Mouse (Mus musculus): ENCODE results near the gene Ercc4. TPM values are rescaled to one million over a fixed set of nuclear protein-coding genes. Genes with fewer than 3 reads are reported as not detected.
A peak's percentile ranks its signal among the peaks of the same experiment; 100 is the strongest.

The Ercc4 gene
- polyA plus RNA-seq, 1 experiment from 2014 or later = 13.6 TPM

- H3K9ac ChIP-seq (ENCODE audit: low read length) = no peak overlapping the region
- H3K27me3 ChIP-seq (ENCODE audit: control insufficient read depth, insufficient read depth, low read depth, low read length) = no peaks in the 10 kb centered on the region
- no peaks in the 10 kb centered on the region; the same call in 1 of the 2 replicates for H3K9me3 ChIP-seq (ENCODE audit: control insufficient read depth, low read length)
- H3K4me2 ChIP-seq (ENCODE audit: low read depth, low read length) = no peak overlapping the region
- H3K4me3 ChIP-seq (ENCODE audit: low read length) = no peak overlapping the region
- ATAC-seq (ENCODE audit: low read depth) = no peak
- H3K4me1 ChIP-seq (replicated peaks; ENCODE audit: control insufficient read depth, insufficient read depth, low read length) = peaks cover 5% of the 10 kb centered on the region
- H3K36me3 ChIP-seq (ENCODE audit: control insufficient read depth, insufficient read depth, low read length) = no peaks in the 10 kb centered on the region
- WGBS = 92% methylated on average over 3 of the region's 3 CpGs
- no peak overlapping the region for H3K27ac ChIP-seq (ENCODE audit: low read length)
Measured at GRCm38 (mm10) chr16:13184381-13184780, 74.9 kb downstream of the Ercc4 start.

- H3K9me3 ChIP-seq (ENCODE audit: control insufficient read depth, low read length) = no peaks in the 10 kb centered on the region; the same call in 1 of the 2 replicates
- 12% methylated on average over 12 of the region's 12 CpGs for WGBS
Measured at GRCm38 (mm10) chr16:13189430-13190107, 80.1 kb downstream of the Ercc4 start.

GRCm38 (mm10) chr16:13190471-13190870 is 81.0 kb downstream of the Ercc4 start:
- H3K4me2 ChIP-seq (ENCODE audit: low read depth, low read length) = no peak overlapping the region
- no peak overlapping the region for H3K4me3 ChIP-seq (ENCODE audit: low read length)
- peak overlapping the region; percentile 4; the same call in 1 of the 2 replicates for H3K27ac ChIP-seq (ENCODE audit: low read length)
- ATAC-seq (ENCODE audit: low read depth) = no peak
- no peak overlapping the region for H3K9ac ChIP-seq (ENCODE audit: low read length)
- H3K4me1 ChIP-seq (replicated peaks; ENCODE audit: control insufficient read depth, insufficient read depth, low read length) = peaks cover 17% of the 10 kb centered on the region
- WGBS = 9% methylated on average over 5 of the region's 5 CpGs
- no peaks in the 10 kb centered on the region for H3K27me3 ChIP-seq (ENCODE audit: control insufficient read depth, insufficient read depth, low read depth, low read length)
- no peaks in the 10 kb centered on the region; the same call in 1 of the 2 replicates for H3K9me3 ChIP-seq (ENCODE audit: control insufficient read depth, low read length)
- no peaks in the 10 kb centered on the region for H3K36me3 ChIP-seq (ENCODE audit: control insufficient read depth, insufficient read depth, low read length)

More at GRCm38 (mm10) chr16:13189430-13190107, 80.1 kb downstream of the Ercc4 start:
- Histone ChIP-seq H3K4me2 (ENCODE audit: low read depth, low read length) (peak overlapping the region; percentile 30), H3K36me3 (ENCODE audit: control insufficient read depth, insufficient read depth, low read length) (no peaks in the 10 kb centered on the region), H3K27ac (ENCODE audit: low read length) (peak overlapping the region; percentile 43), H3K9ac (ENCODE audit: low read length) (no peak overlapping the region), H3K4me1 (replicated peaks; ENCODE audit: control insufficient read depth, insufficient read depth, low read length) (peaks cover 17% of the 10 kb centered on the region), H3K27me3 (ENCODE audit: control insufficient read depth, insufficient read depth, low read depth, low read length) (no peaks in the 10 kb centered on the region), H3K4me3 (ENCODE audit: low read length) (no peak overlapping the region)
- peak; percentile 82 for ATAC-seq (ENCODE audit: low read depth)

GRCm38 (mm10) chr16:13191166-13191565 is 81.7 kb downstream of the Ercc4 start:
- peaks cover 19% of the 10 kb centered on the region for H3K4me1 ChIP-seq (replicated peaks; ENCODE audit: control insufficient read depth, insufficient read depth, low read length)
- no peaks in the 10 kb centered on the region for H3K27me3 ChIP-seq (ENCODE audit: control insufficient read depth, insufficient read depth, low read depth, low read length)
- WGBS = 70% methylated on average over 4 of the region's 4 CpGs
- H3K9me3 ChIP-seq (ENCODE audit: control insufficient read depth, low read length) = no peaks in the 10 kb centered on the region; the same call in 1 of the 2 replicates
- H3K27ac ChIP-seq (ENCODE audit: low read length) = no peak overlapping the region
- H3K4me2 ChIP-seq (ENCODE audit: low read depth, low read length) = no peak overlapping the region
- H3K9ac ChIP-seq (ENCODE audit: low read length) = no peak overlapping the region
- no peak for ATAC-seq (ENCODE audit: low read depth)
- no peak overlapping the region for H3K4me3 ChIP-seq (ENCODE audit: low read length)
- no peaks in the 10 kb centered on the region for H3K36me3 ChIP-seq (ENCODE audit: control insufficient read depth, insufficient read depth, low read length)

- Histone ChIP-seq H3K4me3 (ENCODE audit: low read length) (no peak overlapping the region), H3K36me3 (ENCODE audit: control insufficient read depth, insufficient read depth, low read length) (no peaks in the 10 kb centered on the region), H3K9ac (ENCODE audit: low read length) (no peak overlapping the region), H3K27me3 (ENCODE audit: control insufficient read depth, insufficient read depth, low read depth, low read length) (no peaks in the 10 kb centered on the region), H3K4me2 (ENCODE audit: low read depth, low read length) (no peak overlapping the region), H3K9me3 (ENCODE audit: control insufficient read depth, low read length) (no peaks in the 10 kb centered on the region), H3K27ac (ENCODE audit: low read length) (no peak overlapping the region), H3K4me1 (replicated peaks; ENCODE audit: control insufficient read depth, insufficient read depth, low read length) (peaks cover 24% of the 10 kb centered on the region)
- 31% methylated on average over 4 of the region's 4 CpGs for WGBS
- ATAC-seq (ENCODE audit: low read depth) = no peak
Measured at GRCm38 (mm10) chr16:13193663-13194071, 84.2 kb downstream of the Ercc4 start.

GRCm38 (mm10) chr16:13194882-13195281 is 85.4 kb downstream of the Ercc4 start:
- H3K9ac ChIP-seq (ENCODE audit: low read length) = no peak overlapping the region
- WGBS = 84% methylated on average over 5 of the region's 5 CpGs
- H3K27me3 ChIP-seq (ENCODE audit: control insufficient read depth, insufficient read depth, low read depth, low read length) = no peaks in the 10 kb centered on the region
- H3K4me1 ChIP-seq (replicated peaks; ENCODE audit: control insufficient read depth, insufficient read depth, low read length) = peaks cover 13% of the 10 kb centered on the region
- ATAC-seq (ENCODE audit: low read depth) = no peak
- H3K27ac ChIP-seq (ENCODE audit: low read length) = no peak overlapping the region
- H3K36me3 ChIP-seq (ENCODE audit: control insufficient read depth, insufficient read depth, low read length) = no peaks in the 10 kb centered on the region
- H3K9me3 ChIP-seq (ENCODE audit: control insufficient read depth, low read length) = no peaks in the 10 kb centered on the region
- H3K4me3 ChIP-seq (ENCODE audit: low read length) = no peak overlapping the region
- H3K4me2 ChIP-seq (ENCODE audit: low read depth, low read length) = no peak overlapping the region

- H3K27ac ChIP-seq (ENCODE audit: low read length) = no peak overlapping the region
- no peak overlapping the region for H3K9ac ChIP-seq (ENCODE audit: low read length)
- no peak overlapping the region for H3K4me2 ChIP-seq (ENCODE audit: low read depth, low read length)
- WGBS = 49% methylated on average over 5 of the region's 5 CpGs
- peaks cover 7% of the 10 kb centered on the region; the same call in 1 of the 2 replicates for H3K4me1 ChIP-seq (replicated peaks; ENCODE audit: control insufficient read depth, insufficient read depth, low read length)
- H3K27me3 ChIP-seq (ENCODE audit: control insufficient read depth, insufficient read depth, low read depth, low read length) = no peaks in the 10 kb centered on the region
- no peaks in the 10 kb centered on the region for H3K36me3 ChIP-seq (ENCODE audit: control insufficient read depth, insufficient read depth, low read length)
- H3K9me3 ChIP-seq (ENCODE audit: control insufficient read depth, low read length) = no peaks in the 10 kb centered on the region
- ATAC-seq (ENCODE audit: low read depth) = no peak
- no peak overlapping the region for H3K4me3 ChIP-seq (ENCODE audit: low read length)
Measured at GRCm38 (mm10) chr16:13196626-13197025, 87.1 kb downstream of the Ercc4 start.

GRCm38 (mm10) chr16:13197293-13197692 is 87.8 kb downstream of the Ercc4 start:
- no peaks in the 10 kb centered on the region for H3K9me3 ChIP-seq (ENCODE audit: control insufficient read depth, low read length)
- no peaks in the 10 kb centered on the region for H3K27me3 ChIP-seq (ENCODE audit: control insufficient read depth, insufficient read depth, low read depth, low read length)
- WGBS = 46% methylated on average over 5 of the region's 5 CpGs
- H3K4me3 ChIP-seq (ENCODE audit: low read length) = no peak overlapping the region
- peak; percentile 62; the same call in 1 of the 2 replicates for ATAC-seq (ENCODE audit: low read depth)
- no peaks in the 10 kb centered on the region for H3K36me3 ChIP-seq (ENCODE audit: control insufficient read depth, insufficient read depth, low read length)
- peaks cover 7% of the 10 kb centered on the region; the same call in 1 of the 2 replicates for H3K4me1 ChIP-seq (replicated peaks; ENCODE audit: control insufficient read depth, insufficient read depth, low read length)
- no peak overlapping the region for H3K9ac ChIP-seq (ENCODE audit: low read length)
- H3K4me2 ChIP-seq (ENCODE audit: low read depth, low read length) = no peak overlapping the region
- no peak overlapping the region for H3K27ac ChIP-seq (ENCODE audit: low read length)

GRCm38 (mm10) chr16:13199204-13199603 is 89.7 kb downstream of the Ercc4 start:
- Histone ChIP-seq H3K4me1 (replicated peaks; ENCODE audit: control insufficient read depth, insufficient read depth, low read length) (peaks cover 7% of the 10 kb centered on the region; the same call in 1 of the 2 replicates), H3K27me3 (ENCODE audit: control insufficient read depth, insufficient read depth, low read depth, low read length) (no peaks in the 10 kb centered on the region), H3K36me3 (ENCODE audit: control insufficient read depth, insufficient read depth, low read length) (no peaks in the 10 kb centered on the region), H3K4me2 (ENCODE audit: low read depth, low read length) (no peak overlapping the region), H3K9me3 (ENCODE audit: control insufficient read depth, low read length) (no peaks in the 10 kb centered on the region), H3K27ac (ENCODE audit: low read length) (no peak overlapping the region), H3K9ac (ENCODE audit: low read length) (no peak overlapping the region), H3K4me3 (ENCODE audit: low read length) (no peak overlapping the region)
- ATAC-seq (ENCODE audit: low read depth) = no peak
- 38% methylated on average over 2 of the region's 2 CpGs for WGBS

Measured in lung, embryonic 16.5 days (tissue).